Mouse (Mus musculus): ENCODE results near the gene Actr10. TPM values are rescaled to one million over a fixed set of nuclear protein-coding genes. Genes with fewer than 3 reads are reported as not detected.
A peak's percentile ranks its signal among the peaks of the same experiment; 100 is the strongest.

The Actr10 gene
- polyA plus RNA-seq (2015; fragmentation: Nextera tagmentation; extraction: Ambion mirVana) = 98.8 and 107 TPM in 2 replicates

DNA sequence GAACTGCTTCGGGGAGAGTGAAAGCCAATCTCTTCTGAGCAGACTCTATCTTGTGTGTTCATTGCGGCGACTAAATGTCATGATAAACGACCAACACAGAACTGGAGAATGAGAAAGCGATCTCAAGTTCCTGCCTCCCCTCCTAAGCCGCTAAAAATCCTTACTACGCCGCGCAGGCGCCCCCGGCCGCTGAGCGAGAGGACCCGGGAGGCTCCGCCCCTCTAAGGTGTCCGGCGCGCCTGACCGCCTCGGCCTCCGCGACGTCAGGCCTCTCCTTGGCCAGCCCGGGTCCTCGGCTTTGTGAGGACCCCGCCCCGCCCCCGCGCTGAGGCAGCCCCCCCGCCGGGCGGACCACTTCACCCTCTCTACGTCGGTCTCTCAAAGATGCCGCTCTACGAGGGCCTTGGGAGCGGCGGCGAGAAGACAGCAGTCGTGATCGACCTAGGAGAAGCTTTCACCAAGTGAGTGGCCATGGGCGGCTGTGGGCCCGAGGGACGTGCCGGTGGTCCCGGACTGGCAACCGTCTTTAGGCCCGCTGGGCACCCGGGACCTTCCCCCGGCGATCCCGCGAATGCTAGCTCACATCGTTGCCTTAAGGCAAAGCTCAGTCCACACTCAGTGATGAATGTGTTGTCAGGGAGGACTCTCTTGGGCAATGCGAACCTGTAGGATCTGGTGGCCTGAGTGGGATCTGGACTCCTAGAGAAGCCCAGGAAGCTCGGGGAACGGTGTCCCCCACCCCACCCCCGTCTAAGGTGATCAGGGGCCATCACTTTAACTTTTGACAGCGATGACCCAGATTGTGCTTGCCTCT, at the start of gene Actr10:
Actr10 (plus strand) TSS at position 287 of the 814 bp plus-strand sequence.
- WGBS (ENCODE audit: insufficient replicate concordance) = under 1% methylated on average over 59 of the region's 59 CpGs
- peak; percentile 97 for ATAC-seq (ENCODE audit: low read depth)

DNA sequence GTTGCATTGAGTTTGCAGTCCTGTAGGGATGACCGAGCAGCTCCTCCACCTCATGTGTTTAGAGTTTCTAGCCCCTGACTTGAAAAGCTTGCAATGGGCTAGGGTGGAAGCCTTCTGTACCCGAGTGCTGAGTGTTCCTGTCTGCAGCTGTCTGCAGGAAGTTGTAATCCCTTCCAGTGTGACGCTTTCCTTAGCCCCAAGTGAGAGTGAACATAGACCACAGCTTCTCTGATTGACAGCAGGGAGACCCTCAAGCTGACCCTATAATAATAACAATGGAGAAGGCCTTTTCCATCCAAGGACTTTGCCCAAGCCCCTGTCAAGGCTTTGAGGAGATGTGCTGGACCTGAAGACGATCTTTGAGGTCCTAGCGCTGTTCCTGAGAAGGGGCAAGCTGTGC, 47.3 kb upstream of the Actr10 start:
- Histone ChIP-seq H3K27ac (ENCODE audit: low read length) (no peak overlapping the region), H3K4me3 (ENCODE audit: low read depth, low read length) (no peak overlapping the region), H3K27me3 (ENCODE audit: control insufficient read depth, insufficient read depth, low read depth, low read length) (no peaks in the 10 kb centered on the region), H3K36me3 (ENCODE audit: control insufficient read depth, insufficient read depth) (no peaks in the 10 kb centered on the region), H3K9ac (ENCODE audit: low read depth, low read length) (no peak overlapping the region), H3K9me3 (replicated peaks; ENCODE audit: control insufficient read depth, low read length) (no peaks in the 10 kb centered on the region), H3K4me1 (ENCODE audit: control insufficient read depth, low read depth, low read length) (no peaks in the 10 kb centered on the region), H3K4me2 (ENCODE audit: low read depth, low read length) (no peak overlapping the region)
- WGBS (ENCODE audit: insufficient replicate concordance) = 60% methylated on average over 5 of the region's 5 CpGs
- no peak for ATAC-seq (ENCODE audit: low read depth)

More for the DNA sequence above, at the start of gene Actr10:
- Histone ChIP-seq H3K9ac (ENCODE audit: low read depth, low read length) (peak within 1 kb of the TSS; percentile 86), H3K27me3 (ENCODE audit: control insufficient read depth, insufficient read depth, low read depth, low read length) (no peaks in the 10 kb centered on the region), H3K36me3 (ENCODE audit: control insufficient read depth, insufficient read depth) (no peaks in the 10 kb centered on the region), H3K4me1 (ENCODE audit: control insufficient read depth, low read depth, low read length) (peaks cover 6% of the 10 kb centered on the region; the same call in 1 of the 2 replicates), H3K27ac (ENCODE audit: low read length) (peak within 1 kb of the TSS; percentile 86), H3K4me3 (ENCODE audit: low read depth, low read length) (peak within 1 kb of the TSS; percentile 77), H3K4me2 (ENCODE audit: low read depth, low read length) (peak within 1 kb of the TSS; percentile 78), H3K9me3 (replicated peaks; ENCODE audit: control insufficient read depth, low read length) (peaks cover 3% of the 10 kb centered on the region; the same call in 1 of the 2 replicates)

DNA sequence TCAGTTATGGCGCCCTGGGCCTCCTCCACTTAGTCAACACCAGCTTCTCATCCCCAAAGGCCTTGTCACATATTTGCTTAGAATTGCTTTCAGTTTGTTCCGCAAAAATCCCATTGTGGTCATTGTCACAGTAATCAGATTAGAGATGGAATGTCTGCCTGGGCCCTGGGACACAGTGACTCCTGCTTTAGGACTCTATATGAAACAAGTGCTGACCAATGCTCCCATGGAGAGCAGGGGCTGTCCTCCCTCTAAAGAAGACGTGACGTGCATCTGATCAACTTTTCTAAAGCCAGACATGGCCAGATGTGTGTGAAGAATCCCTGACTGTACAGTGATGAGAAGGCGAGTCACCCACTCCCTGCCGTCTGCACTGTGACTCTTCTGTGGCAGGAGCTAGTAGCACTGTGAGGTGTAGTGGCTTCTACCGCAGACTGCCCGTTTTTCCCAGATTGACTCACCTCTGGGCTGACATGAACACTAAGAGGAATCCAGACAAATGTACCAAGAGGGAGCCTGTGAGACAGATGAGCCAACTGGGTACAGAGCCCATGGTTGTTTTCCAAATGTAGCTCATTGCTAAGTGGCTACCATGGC, 46.7 kb upstream of the Actr10 start:
- no peak for ATAC-seq (ENCODE audit: low read depth)
- Histone ChIP-seq H3K4me2 (ENCODE audit: low read depth, low read length) (no peak overlapping the region), H3K27ac (ENCODE audit: low read length) (no peak overlapping the region), H3K4me1 (ENCODE audit: control insufficient read depth, low read depth, low read length) (no peaks in the 10 kb centered on the region), H3K9me3 (replicated peaks; ENCODE audit: control insufficient read depth, low read length) (no peaks in the 10 kb centered on the region), H3K4me3 (ENCODE audit: low read depth, low read length) (no peak overlapping the region), H3K36me3 (ENCODE audit: control insufficient read depth, insufficient read depth) (no peaks in the 10 kb centered on the region), H3K27me3 (ENCODE audit: control insufficient read depth, insufficient read depth, low read depth, low read length) (no peaks in the 10 kb centered on the region), H3K9ac (ENCODE audit: low read depth, low read length) (no peak overlapping the region)
- WGBS (ENCODE audit: insufficient replicate concordance) = 72% methylated on average over 8 of the region's 8 CpGs

DNA sequence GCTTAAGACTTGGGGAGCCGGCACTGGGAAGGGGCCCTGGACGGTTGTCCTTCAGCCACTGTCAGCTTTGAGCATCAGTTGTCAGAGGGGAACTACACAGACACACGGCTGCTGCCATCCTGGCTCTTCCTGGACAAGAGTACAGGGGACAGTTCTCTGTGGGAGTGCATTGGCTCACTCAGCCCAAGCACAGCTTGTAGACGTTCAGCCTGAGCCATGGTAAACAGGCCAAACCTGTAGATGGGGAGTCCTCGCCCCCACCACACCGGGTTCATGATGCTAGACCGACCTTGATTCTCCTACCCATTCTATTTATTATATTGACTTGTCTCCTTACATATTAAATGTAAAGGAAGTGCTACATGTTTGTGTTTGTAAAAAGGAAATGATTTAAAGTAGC, 42.4 kb upstream of the Actr10 start:
- H3K36me3 ChIP-seq (ENCODE audit: control insufficient read depth, insufficient read depth) = no peaks in the 10 kb centered on the region
- H3K9me3 ChIP-seq (replicated peaks; ENCODE audit: control insufficient read depth, low read length) = no peaks in the 10 kb centered on the region
- H3K4me2 ChIP-seq (ENCODE audit: low read depth, low read length) = no peak overlapping the region
- ATAC-seq (ENCODE audit: low read depth) = no peak
- no peak overlapping the region for H3K4me3 ChIP-seq (ENCODE audit: low read depth, low read length)
- H3K9ac ChIP-seq (ENCODE audit: low read depth, low read length) = no peak overlapping the region
- no peaks in the 10 kb centered on the region for H3K27me3 ChIP-seq (ENCODE audit: control insufficient read depth, insufficient read depth, low read depth, low read length)
- 74% methylated on average over 7 of the region's 7 CpGs for WGBS (ENCODE audit: insufficient replicate concordance)
- no peaks in the 10 kb centered on the region for H3K4me1 ChIP-seq (ENCODE audit: control insufficient read depth, low read depth, low read length)
- no peak overlapping the region for H3K27ac ChIP-seq (ENCODE audit: low read length)

DNA sequence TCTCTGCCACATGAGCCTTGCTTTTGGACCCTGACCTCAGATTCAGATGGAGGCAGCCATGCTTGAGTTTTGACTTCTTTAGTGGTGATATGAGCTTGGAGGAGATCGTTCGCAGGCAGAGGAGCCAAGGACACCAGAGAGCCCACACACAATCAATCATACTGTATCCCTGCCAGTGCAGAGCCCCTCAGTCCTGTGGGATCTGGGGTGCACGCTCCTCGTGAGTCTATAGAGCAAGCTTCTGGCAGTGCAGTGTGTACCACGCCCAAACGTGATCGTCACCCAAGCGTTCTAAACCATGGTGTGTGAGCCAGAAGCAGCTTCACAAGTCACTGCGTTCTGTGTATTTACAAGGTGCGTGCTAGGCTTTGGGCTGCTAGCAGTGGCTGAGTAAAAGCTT, 41.6 kb upstream of the Actr10 start:
- Histone ChIP-seq H3K4me1 (ENCODE audit: control insufficient read depth, low read depth, low read length) (no peaks in the 10 kb centered on the region), H3K27ac (ENCODE audit: low read length) (no peak overlapping the region), H3K9me3 (replicated peaks; ENCODE audit: control insufficient read depth, low read length) (no peaks in the 10 kb centered on the region), H3K4me2 (ENCODE audit: low read depth, low read length) (no peak overlapping the region), H3K4me3 (ENCODE audit: low read depth, low read length) (no peak overlapping the region), H3K9ac (ENCODE audit: low read depth, low read length) (no peak overlapping the region), H3K27me3 (ENCODE audit: control insufficient read depth, insufficient read depth, low read depth, low read length) (no peaks in the 10 kb centered on the region), H3K36me3 (ENCODE audit: control insufficient read depth, insufficient read depth) (no peaks in the 10 kb centered on the region)
- WGBS (ENCODE audit: insufficient replicate concordance) = 81% methylated on average over 10 of the region's 10 CpGs
- no peak for ATAC-seq (ENCODE audit: low read depth)

DNA sequence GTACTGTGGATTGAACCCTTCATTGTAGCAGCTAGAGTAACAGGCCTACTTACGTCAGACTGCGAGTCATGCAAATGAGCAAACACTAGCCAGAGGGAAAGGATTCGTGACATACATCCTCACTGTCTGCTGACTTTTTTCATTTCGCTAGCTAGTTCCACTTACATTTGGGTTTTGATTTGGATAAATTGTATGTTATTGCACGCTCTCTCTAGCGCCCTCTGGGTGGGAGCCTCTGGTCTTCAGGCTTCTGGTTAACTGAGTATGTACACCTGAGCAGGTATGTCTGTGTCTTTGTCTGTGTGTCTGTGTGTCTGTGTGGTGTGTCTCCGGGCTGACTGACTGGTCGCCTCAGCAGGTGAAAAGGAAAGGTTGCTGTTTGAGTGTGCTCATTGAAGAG, 40.2 kb upstream of the Actr10 start:
- no peak for ATAC-seq (ENCODE audit: low read depth)
- no peaks in the 10 kb centered on the region for H3K4me1 ChIP-seq (ENCODE audit: control insufficient read depth, low read depth, low read length)
- H3K27ac ChIP-seq (ENCODE audit: low read length) = no peak overlapping the region
- no peak overlapping the region for H3K9ac ChIP-seq (ENCODE audit: low read depth, low read length)
- WGBS (ENCODE audit: insufficient replicate concordance) = 67% methylated on average over 8 of the region's 8 CpGs
- no peak overlapping the region for H3K4me3 ChIP-seq (ENCODE audit: low read depth, low read length)
- H3K9me3 ChIP-seq (replicated peaks; ENCODE audit: control insufficient read depth, low read length) = no peaks in the 10 kb centered on the region
- H3K36me3 ChIP-seq (ENCODE audit: control insufficient read depth, insufficient read depth) = no peaks in the 10 kb centered on the region
- H3K4me2 ChIP-seq (ENCODE audit: low read depth, low read length) = no peak overlapping the region
- no peaks in the 10 kb centered on the region for H3K27me3 ChIP-seq (ENCODE audit: control insufficient read depth, insufficient read depth, low read depth, low read length)

DNA sequence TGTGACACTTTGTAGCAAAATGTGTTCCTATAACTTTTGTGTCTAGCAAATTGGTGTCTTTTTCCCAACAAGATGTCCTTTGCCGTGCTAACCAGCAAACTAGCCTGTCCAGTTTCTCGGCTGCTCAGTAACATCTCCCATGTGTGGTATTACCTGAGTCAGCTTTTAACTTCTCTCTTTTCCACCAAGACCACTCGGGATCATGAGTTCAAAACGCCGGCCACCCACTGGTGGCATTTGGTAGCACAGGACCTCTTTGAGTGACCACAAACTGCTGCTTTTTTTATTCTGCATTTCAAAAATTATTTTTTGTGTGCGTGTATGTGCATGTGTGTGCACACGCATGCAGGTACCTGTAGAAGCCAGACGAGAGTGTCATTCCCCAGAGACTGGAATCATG, 39.2 kb upstream of the Actr10 start:
- no peaks in the 10 kb centered on the region for H3K4me1 ChIP-seq (ENCODE audit: control insufficient read depth, low read depth, low read length)
- WGBS (ENCODE audit: insufficient replicate concordance) = 67% methylated on average over 8 of the region's 8 CpGs
- ATAC-seq (ENCODE audit: low read depth) = no peak
- no peak overlapping the region for H3K4me3 ChIP-seq (ENCODE audit: low read depth, low read length)
- H3K36me3 ChIP-seq (ENCODE audit: control insufficient read depth, insufficient read depth) = no peaks in the 10 kb centered on the region
- H3K9ac ChIP-seq (ENCODE audit: low read depth, low read length) = no peak overlapping the region
- H3K27ac ChIP-seq (ENCODE audit: low read length) = no peak overlapping the region
- no peak overlapping the region for H3K4me2 ChIP-seq (ENCODE audit: low read depth, low read length)
- H3K27me3 ChIP-seq (ENCODE audit: control insufficient read depth, insufficient read depth, low read depth, low read length) = no peaks in the 10 kb centered on the region
- no peaks in the 10 kb centered on the region for H3K9me3 ChIP-seq (replicated peaks; ENCODE audit: control insufficient read depth, low read length)

DNA sequence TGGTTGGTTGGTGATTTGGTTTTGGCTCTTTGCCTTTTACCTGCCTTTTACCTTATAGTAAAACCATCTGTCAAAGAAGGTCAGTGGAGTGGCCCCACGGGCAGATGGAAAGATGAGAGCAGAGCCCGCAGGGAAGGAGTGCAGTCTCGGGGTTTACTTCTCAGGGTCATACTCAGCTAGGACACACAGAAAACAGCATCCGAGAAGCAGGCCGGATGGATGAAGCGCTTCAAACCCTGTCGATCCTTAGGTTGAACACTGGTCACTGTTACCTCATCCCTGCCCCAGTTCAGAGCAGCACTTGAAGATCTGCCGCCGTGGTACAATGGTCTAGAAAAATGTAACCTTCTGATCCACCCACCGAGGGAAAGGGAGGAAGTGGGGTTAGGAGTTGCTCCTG, 33.2 kb upstream of the Actr10 start:
- no peak overlapping the region for H3K4me2 ChIP-seq (ENCODE audit: low read depth, low read length)
- H3K27me3 ChIP-seq (ENCODE audit: control insufficient read depth, insufficient read depth, low read depth, low read length) = no peaks in the 10 kb centered on the region
- 76% methylated on average over 10 of the region's 10 CpGs for WGBS (ENCODE audit: insufficient replicate concordance)
- H3K4me3 ChIP-seq (ENCODE audit: low read depth, low read length) = no peak overlapping the region
- no peaks in the 10 kb centered on the region for H3K9me3 ChIP-seq (replicated peaks; ENCODE audit: control insufficient read depth, low read length)
- no peak for ATAC-seq (ENCODE audit: low read depth)
- no peak overlapping the region for H3K9ac ChIP-seq (ENCODE audit: low read depth, low read length)
- H3K4me1 ChIP-seq (ENCODE audit: control insufficient read depth, low read depth, low read length) = no peaks in the 10 kb centered on the region
- no peak overlapping the region for H3K27ac ChIP-seq (ENCODE audit: low read length)
- no peaks in the 10 kb centered on the region for H3K36me3 ChIP-seq (ENCODE audit: control insufficient read depth, insufficient read depth)

DNA sequence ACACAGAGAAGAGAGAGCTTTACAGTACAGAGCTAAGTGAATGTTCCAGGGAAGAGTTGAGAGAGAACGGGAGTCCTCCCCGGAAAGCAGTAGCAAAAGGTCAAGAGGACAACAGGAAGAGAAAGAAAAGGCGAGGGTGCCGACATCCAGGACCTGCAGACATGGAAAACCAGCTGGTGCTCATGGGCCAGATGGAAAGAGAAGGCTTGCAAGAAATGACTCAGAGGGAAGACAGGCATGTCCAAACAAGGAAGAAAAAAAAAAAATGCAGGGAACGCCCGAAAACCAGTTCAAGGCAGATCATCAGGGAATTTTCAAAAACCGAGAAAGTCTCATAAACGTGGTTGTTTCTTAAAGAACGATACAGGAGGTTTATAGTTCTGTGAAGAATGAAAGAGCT, 30.8 kb upstream of the Actr10 start:
- H3K4me1 ChIP-seq (ENCODE audit: control insufficient read depth, low read depth, low read length) = no peaks in the 10 kb centered on the region
- ATAC-seq (ENCODE audit: low read depth) = no peak
- no peaks in the 10 kb centered on the region for H3K27me3 ChIP-seq (ENCODE audit: control insufficient read depth, insufficient read depth, low read depth, low read length)
- H3K4me3 ChIP-seq (ENCODE audit: low read depth, low read length) = no peak overlapping the region
- 70% methylated on average over 9 of the region's 9 CpGs for WGBS (ENCODE audit: insufficient replicate concordance)
- no peaks in the 10 kb centered on the region for H3K36me3 ChIP-seq (ENCODE audit: control insufficient read depth, insufficient read depth)
- H3K4me2 ChIP-seq (ENCODE audit: low read depth, low read length) = no peak overlapping the region
- no peak overlapping the region for H3K9ac ChIP-seq (ENCODE audit: low read depth, low read length)
- H3K9me3 ChIP-seq (replicated peaks; ENCODE audit: control insufficient read depth, low read length) = no peaks in the 10 kb centered on the region
- H3K27ac ChIP-seq (ENCODE audit: low read length) = no peak overlapping the region
